Mouse (Mus musculus) cortical plate, adult 2 months (tissue): Measurements from ENCODE around the gene Vapb.

Experiments used
- CTCF ChIP-seq: fragments of 200-500 bp; IDR thresholded peaks from 2 replicates; pipeline ENCODE4 v1.5.1; 2011; ENCODE audit warnings: mild to moderate bottlenecking, control low read depth, low read length; ENCODE audit not compliant: insufficient read depth; ENCODE audit errors: extremely low read depth
- POLR2A ChIP-seq: fragments of 200-500 bp; IDR thresholded peaks from 2 replicates; pipeline ENCODE4 v1.6.1; 2011; ENCODE audit warnings: mild to moderate bottlenecking, low read length, control low read depth; ENCODE audit not compliant: insufficient read depth; ENCODE audit errors: extremely low read depth

GRCm38 (mm10) chr2:173713241-173713640 is 24.1 kb upstream of the Vapb start:
- TF ChIP-seq CTCF (no peak), POLR2A (no peak)
